Mouse (Mus musculus): Measurements from ENCODE around the gene Washc1. TPM values are rescaled to one million over a fixed set of nuclear protein-coding genes. Genes with fewer than 3 reads are reported as not detected.
A peak's percentile ranks its signal among the peaks of the same experiment; 100 is the strongest.
"Not testable (repeated sequence)": the region's sequence is repeated elsewhere in the genome, so short reads cannot be mapped to it uniquely, and the experiment has no call there.

Washc1 gene
- 10 to 100 TPM; 22.4 to 22.5 TPM for total RNA-seq (2021)
- long read RNA-seq, experiment 1, transcript Washc1-202 (11 exons, 1,831 nt): minor isoform, 7 of 17 reads
- long read RNA-seq, experiment 1, transcript Washc1-201 (11 exons, 2,905 nt): major isoform, 10 of 17 reads
- long read RNA-seq, experiment 1, partial matches to known transcripts: 0 of 17 reads
- long read RNA-seq, experiment 1, other reads (novel, unspliced or antisense): 0 of 17 reads
- long read RNA-seq, experiment 2, transcript Washc1-202 (11 exons, 1,831 nt): major isoform, 11 of 18 reads
- long read RNA-seq, experiment 2, transcript Washc1-201 (11 exons, 2,905 nt): minor isoform, 5 of 18 reads
- long read RNA-seq, experiment 2, partial matches to known transcripts: 0 of 18 reads
- long read RNA-seq, experiment 2, other reads (novel, unspliced or antisense): 2 of 18 reads

- intact Hi-C loops (cut with DNase I): no loop called here
- DNase-seq: peak; percentile 89 to 91
These were observed at the start of gene Washc1 for GRCm38 (mm10) chr17:66111402-66111959. Gene Washc1 (plus strand): TSS chr17:66111545.

- DNase-seq: no peak
- intact Hi-C loops (cut with DNase I): no loop called here
These were observed 46.2 kb upstream of the Washc1 start for GRCm38 (mm10) chr17:66065115-66065514.

DNA sequence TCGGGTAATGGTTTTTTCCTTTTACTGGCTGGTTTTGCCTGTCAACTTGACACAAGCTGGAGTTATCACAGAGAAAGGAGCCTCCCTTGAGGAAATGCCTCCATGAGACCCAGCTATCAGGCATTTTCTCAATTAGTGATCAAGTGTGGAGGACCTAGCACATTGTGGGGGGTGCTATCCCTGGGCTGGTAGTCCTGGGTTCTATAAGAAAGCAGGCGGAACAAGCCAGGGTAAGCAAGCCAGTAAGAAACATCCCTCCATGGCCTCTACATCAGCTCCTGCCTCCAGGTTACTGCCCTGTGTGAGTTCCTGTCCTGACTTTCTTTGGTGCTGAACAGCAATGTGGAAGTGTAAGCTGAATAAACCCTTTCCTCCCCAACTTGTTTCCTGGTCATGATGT lies 42.3 kb upstream of the Washc1 start:
- intact Hi-C loops (cut with DNase I); DNase-seq: not testable (repeated sequence)

DNA sequence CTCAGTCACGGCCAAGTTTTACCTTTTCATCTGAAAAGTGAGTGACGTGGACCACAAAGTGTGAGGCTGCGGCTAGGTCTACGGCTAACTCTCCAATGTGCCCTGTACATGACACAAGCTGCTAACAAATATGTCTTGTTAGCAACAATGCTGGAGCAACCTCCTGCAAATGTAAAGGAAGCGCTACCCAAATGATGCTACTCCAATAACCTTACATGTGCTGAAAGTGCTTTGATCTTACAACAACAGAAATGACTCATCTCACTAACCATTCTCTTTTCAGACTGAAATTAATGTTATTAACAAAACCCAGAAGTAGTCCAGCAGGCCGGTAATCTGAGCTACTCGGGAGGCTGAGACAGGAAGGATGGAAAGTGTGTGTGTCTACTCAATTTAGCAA lies 37.4 kb upstream of the Washc1 start:
- DNase-seq: no peak
- intact Hi-C loops (cut with DNase I): loop anchor here (10.0 kb wide), 1 partner anchor 119 kb away; the partner anchor contains the start of gene Twsg1

- no peak for DNase-seq
- intact Hi-C loops (cut with DNase I): loop anchor here (2.0 to 10.0 kb wide), 2 partner anchors 25 to 121 kb away; partner anchors contain the start of genes Ndufv2 and Twsg1
These were observed 35.5 kb upstream of the Washc1 start for GRCm38 (mm10) chr17:66075827-66076173.

DNA sequence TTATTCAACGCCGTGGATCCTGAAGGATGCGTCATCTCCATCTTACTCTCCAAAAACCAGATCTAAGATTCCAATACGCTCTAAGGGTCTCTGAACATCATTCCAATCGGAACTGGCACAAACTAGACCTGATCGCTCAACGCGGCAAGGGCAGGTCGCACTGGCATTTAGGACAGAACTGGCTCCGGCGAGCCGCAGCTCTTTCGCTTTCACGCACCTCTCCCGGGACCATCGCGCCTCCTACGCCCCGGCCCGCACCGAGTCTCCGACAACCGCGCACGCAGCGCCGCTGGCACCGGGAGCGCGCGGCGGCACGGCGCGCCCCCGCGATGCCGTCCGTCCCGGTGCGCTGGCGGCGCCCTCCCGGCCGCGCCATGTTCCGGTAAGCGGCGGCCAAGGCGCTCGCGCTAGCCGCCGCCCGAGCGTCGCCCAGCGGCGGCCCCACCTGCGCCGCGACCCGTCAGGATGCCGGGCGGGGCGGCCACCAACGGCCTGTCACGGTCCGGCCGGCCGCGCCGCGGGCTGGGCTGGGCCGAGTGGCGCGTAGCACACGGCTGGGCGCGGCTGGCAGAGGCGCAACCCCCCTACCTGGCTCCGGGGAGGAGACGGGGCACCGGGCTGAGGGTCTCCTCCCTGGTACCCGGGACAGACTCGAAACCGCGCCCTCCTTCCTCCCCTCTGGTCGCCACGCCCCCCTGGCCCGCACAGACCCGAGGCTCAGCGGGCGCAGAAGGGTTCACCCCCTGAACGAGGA lies 35.0 kb upstream of the Washc1 start:
- intact Hi-C loops (cut with DNase I): loop anchor here (2.0 to 10.0 kb wide), 2 partner anchors 24 to 122 kb away; partner anchors contain the start of genes Ndufv2 and Twsg1
- peak; percentile 50 to 62 for DNase-seq

DNA sequence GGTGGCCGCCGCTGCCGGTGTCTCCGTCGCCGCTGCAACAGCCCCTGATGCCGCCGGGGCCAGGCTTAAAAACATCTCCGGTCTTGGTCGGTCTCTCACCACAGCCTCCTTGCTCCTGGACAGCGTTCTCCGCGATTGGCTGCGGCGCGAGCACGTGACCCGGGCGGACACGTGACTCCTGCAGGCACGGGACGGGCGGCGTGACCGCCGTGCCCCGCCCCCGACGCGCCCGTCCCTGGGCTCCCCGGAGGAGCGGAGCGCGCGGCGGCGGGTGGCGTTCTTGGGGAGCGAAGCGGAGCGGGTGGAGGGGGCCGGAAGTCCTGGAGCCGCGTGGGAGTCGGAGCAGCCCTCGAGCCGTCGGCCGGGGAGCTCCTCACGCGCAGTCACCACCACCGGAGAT lies 34.4 kb upstream of the Washc1 start, which contains the start of gene Ankrd12:
Ankrd12 (minus strand) TSS at position 156 of the 400 bp plus-strand sequence.
- intact Hi-C loops (cut with DNase I): loop anchor here (2.0 to 10.0 kb wide), 2 partner anchors 24 to 122 kb away; partner anchors contain the start of genes Ndufv2 and Twsg1
- peak; percentile 97 for DNase-seq

GRCm38 (mm10) chr17:66077437-66077850 lies 33.9 kb upstream of the Washc1 start:
- intact Hi-C loops (cut with DNase I): loop anchor here (2.0 to 10.0 kb wide), 2 partner anchors 23 to 123 kb away; partner anchors contain the start of genes Ndufv2 and Twsg1
- no peak for DNase-seq

DNA sequence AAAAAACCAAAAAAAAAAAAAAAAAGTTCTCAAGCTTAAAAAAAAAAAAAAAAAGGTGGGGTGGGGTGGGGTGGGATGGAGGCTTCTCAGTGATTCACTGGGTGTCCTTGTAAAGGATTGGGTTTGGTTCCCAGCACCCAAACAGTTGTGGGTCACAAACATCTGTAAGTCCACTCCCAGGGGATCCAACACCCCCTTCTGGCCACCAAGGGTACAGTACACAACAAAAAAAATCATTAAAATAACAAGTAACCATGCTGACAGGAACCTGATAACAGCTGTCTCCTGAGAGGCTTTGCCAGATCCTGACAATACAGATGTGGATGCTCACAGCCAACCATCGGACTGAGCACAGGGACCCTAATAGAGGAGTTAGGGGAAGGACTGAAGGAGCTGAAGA lies 26.9 kb upstream of the Washc1 start:
- intact Hi-C loops (cut with DNase I): no loop called here
- no peak for DNase-seq

GRCm38 (mm10) chr17:66085038-66085437 lies 26.3 kb upstream of the Washc1 start:
- DNase-seq: no peak
- intact Hi-C loops (cut with DNase I): no loop called here

- intact Hi-C loops (cut with DNase I): no loop called here
- DNase-seq: no peak
These were observed 21.1 kb upstream of the Washc1 start for GRCm38 (mm10) chr17:66090251-66090650.

GRCm38 (mm10) chr17:66091392-66091791 lies 20.0 kb upstream of the Washc1 start:
- intact Hi-C loops (cut with DNase I): no loop called here
- no peak for DNase-seq

GRCm38 (mm10) chr17:66092065-66092464 lies 19.3 kb upstream of the Washc1 start:
- no peak for DNase-seq
- intact Hi-C loops (cut with DNase I): no loop called here

- DNase-seq: no peak
These were observed 18.7 kb upstream of the Washc1 start for GRCm38 (mm10) chr17:66092664-66093063.

DNA sequence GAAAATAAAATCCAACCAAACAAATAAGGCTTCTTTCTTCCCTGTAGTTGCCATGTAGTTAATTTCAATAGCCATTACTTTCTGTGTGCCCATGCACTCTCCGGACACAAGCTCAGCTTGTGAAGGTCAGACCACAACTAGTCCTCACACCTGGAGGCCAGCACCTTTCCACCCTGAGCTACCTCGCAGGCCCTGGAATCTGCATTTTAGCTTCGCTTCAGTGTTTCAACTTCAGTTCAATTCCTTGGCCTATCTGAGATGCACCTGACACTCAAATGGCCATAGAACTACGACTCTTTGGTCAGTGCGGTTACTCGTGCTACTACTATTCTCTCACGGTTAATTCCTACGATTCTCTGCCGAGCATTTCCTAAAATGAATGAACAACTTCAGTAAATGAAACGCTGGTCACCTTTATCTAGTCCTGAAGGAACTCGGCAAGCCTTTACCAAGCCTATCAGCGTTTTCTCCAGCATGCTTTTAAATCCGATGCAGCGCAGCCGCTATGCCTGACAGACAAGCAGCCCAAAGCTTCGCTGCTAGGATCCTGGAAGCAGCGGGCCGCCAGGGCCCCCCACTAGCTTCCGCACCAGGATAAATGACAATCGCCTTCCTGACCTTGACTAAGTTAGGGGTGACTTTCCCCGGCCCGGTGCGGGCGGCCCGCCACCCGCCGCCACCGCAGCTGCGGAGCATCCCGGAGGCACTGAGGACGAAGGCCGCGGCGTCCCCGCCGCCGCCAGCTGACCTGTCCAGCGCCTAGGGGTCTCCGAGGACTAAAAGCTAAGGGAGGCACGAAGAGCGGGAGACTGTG lies 10.6 kb upstream of the Washc1 start:
- DNase-seq: no peak
- intact Hi-C loops (cut with DNase I): loop anchor here (2.0 to 10.0 kb wide), 2 partner anchors 24 to 396 kb away; partner anchors contain the start of gene Ankrd12

More at GRCm38 (mm10) chr17:66092664-66093063, 18.7 kb upstream of the Washc1 start:
- intact Hi-C loops (cut with DNase I): no loop called here

GRCm38 (mm10) chr17:66101380-66102330 lies 9.7 kb upstream of the Washc1 start, which contains the start of gene Ndufv2:
Gene Ndufv2 (minus strand): TSS chr17:66101559.
- peak; percentile 94 to 95 for DNase-seq
- intact Hi-C loops (cut with DNase I): loop anchor here (2.0 to 10.0 kb wide), 2 partner anchors 25 to 397 kb away; partner anchors contain the start of gene Ankrd12

GRCm38 (mm10) chr17:66104076-66104475 lies 7.3 kb upstream of the Washc1 start:
- intact Hi-C loops (cut with DNase I): loop anchor here (10.0 kb wide), 1 partner anchor 399 kb away; no protein-coding TSS in a partner anchor
- no peak for DNase-seq

DNA sequence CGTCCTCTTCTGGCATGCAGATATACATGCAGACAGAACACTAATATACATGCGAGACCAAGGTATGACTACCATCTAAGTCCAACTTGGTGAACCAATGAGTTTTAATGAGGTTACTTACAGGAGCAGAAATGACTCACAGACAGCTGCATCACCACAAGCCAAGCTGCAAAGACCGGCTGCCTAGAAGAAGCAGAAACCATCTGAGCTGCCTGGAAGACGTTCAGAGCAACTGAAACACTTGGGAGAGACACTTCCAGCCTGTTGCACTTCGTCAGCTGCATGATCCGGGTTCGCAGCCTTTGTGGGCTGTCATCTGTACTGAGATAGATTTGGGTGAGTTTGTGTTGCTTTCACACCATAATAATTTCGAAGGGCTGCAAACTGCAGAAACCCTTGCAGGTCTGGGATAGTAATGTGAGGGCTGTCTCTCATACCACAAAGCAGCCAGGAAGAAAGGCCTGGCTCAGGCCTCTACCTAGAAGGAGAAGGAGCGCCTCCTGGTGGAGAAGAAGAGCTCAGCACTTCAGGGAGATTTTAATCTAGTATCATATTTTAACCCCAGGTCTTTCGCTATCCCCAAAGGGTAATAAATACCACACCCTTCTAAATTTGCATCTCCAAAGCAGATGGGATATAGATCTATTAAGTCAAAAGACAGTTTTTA lies 4.6 kb upstream of the Washc1 start:
- peak; percentile 62 to 84 for DNase-seq
- intact Hi-C loops (cut with DNase I): loop anchor here (1.0 to 10.0 kb wide), 4 partner anchors 44 to 402 kb away; partner anchors contain the start of gene Twsg1
